Mouse (Mus musculus): Measurements from ENCODE around the gene Man1b1.

Gene Man1b1

DNA sequence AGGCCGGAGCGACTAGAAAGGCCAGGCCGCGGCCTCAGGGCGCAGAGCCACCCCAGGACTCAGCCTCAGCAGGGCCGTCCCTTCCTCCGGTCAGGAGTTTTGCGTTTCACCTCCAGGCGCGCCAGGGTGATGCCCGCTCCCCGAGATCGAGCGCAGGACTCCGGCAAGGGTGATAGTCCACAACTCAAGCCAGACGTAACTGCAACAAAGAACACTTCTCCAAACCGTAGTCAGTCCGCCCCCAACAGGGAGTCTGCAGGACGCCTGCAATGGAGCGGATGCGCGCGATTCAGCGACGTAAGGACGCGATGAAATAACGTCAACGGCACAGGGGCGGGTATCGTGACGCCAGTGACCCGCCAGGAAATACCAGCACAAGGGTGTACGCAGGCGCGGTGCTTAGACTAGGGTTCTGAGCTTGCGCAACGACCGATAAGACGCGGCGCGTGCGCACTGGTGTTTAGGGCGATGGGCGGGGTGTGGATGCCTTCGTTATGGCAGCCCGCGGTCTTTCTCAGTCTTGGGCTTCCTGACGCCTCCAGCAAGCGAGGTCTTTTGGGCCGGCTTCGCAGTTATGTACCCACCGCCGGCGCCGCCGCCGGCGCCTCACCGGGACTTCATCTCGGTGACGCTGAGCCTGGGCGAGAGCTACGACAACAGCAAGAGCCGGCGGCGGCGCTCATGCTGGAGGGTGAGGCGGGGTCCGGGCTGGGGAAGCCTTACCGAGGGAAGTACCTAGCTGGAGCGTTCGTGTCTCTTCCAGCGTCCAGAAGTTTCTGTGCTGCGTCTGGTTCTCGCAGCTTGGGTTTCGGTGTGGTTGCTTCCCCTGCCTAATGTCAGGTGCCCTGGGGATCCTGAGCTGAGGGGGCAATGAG lies at the start of gene Man1b1:
Man1b1 (plus strand) TSS at position 53 of the 875 bp plus-strand sequence.
- peak; percentile 99 for DNase-seq

DNA sequence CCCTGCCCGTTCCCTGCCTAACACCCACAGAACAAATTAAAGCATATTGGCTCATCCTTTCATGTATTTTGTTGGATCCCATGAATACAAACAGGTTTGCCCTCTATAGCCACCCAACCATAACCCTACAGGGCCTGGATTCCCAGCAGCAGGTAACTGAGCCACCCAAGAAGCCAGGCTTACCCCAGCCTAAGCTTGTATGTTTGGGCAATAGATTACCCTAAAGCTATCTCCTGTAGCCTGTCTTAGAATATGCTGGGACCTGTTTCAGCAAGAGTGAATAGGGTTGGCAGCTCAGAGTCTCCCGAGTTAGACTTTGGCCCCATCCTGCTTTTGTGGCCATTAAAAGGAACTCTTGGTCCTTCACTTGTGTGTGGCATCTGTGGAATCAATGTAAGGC lies 46.6 kb upstream of the Man1b1 start:
- no peak for DNase-seq

DNA sequence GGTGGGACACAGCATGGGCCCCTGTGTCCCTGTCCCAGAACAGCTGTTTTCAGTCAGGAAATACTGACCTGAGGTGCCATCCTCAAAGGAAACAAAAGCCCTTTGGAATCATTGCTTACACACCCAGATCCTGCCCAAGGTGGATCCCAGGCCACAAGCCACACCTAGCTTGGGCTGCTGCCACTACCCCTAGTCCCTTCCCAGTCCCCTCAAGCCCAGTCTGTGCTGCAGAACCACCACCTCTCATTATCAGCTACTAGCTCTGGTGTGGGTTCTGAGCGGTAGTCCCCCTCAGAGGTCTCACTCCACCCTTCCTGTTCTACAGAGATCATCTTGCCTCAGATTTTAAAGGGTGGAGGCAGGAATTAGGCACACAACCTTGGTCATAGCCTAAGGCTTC lies 45.8 kb upstream of the Man1b1 start:
- DNase-seq, result peak; percentile 11

DNA sequence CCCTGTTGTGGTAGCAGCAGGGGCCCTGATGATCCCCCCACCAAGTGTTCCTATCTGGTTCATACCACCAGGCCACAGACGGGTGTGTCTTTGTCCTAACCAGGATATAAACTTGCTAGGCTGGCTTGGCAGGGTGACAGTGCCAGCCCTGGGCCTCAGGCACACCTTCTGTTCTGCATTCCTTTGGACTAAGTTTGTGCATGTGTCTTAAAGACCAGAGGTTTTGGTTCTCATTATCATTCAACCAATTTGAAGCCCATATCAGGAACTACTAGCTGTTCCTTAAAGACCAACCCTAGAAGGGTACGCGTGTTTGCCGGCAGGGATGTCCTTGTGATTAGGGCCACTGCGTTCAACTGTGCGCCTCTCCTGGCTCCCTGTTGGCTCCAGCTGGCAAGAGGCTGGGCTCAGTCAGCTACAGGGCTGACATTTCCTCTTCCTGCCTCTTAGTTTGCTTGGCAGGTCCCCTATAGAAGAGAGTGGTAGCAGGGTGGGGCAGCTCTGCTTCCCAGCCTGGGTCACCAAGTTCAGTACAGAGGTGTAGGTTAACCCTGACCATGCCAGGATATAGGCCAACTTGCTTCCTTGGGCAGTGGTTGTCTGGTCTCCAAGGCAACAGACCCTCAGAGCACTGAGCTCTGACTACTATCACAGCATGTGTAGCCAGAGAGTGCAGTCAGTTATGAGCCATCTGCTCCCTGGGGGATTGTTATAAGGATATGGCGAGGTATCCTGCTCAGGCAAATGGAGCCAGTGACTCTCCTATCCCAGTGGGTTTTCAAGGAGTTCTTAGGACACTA lies 45.1 kb upstream of the Man1b1 start:
- DNase-seq, result peak; percentile 15

DNA sequence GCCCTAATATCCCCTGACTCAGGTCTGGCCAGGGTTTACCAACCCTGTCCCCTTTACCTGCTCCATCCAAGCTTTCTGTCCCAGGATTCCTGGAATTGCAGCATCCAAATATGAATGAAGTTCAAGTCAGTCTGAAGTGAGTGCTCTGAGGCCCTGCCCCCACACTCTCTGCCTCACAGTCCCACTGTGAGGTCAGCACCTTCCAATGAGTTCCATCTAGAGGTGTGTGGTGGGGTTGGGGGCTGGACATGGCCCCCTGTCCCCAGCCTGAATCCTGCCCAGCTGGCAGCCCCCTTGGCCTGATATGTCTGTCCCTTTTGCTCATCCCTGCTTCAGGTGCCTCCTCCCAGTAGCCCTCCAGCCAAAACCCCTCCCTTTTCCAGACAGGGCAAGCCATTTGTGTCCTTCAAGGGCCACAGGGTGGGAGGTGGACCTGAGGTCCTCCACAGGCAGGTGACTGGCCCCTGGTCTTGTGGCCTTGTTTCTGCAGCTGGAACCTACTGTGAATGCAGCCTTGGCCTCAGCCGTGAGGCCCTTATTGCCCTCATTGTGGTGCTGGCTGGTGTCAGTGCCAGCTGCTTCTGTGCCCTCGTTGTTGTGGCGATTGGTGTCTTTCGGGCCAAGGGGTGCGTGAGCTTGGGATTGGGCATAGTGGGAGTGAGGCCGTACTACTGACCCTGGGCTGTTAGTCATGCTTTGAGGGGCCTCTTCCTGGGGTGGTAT lies 44.0 kb upstream of the Man1b1 start, which contains the start of gene Tmem210:
Tmem210 (plus strand) TSS at position 219 of the 723 bp plus-strand sequence.
- peak; percentile 19 for DNase-seq

DNA sequence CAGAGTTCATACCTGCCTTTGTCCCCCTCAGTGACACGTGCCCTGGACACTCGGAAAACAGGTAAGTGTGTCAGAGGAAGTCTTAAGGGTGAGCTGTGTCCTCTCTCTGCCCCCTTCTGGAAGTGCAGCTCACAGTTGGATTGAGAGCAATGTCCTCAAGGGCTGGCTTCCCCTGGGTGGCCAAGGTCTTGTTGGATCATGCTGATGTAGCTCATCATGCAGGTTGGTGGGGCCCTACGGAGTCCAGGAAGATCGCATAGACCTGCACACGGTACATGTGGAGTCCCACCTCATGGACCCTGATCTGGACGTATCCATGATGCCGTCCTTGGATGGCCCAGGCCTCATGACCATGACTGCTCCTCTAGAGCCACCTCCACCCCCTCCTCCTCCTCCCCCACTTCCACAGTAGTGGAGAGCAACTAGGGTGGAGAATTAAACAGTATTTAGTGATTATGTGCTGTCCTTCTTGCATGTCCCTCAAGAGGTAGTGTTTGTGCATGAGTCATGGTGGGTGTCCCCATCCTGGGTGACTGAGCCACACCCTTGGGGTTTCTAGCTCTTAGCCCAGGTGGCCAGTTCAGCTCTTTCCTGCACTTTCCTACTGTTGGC lies 43.3 kb upstream of the Man1b1 start:
- DNase-seq, result no peak

DNA sequence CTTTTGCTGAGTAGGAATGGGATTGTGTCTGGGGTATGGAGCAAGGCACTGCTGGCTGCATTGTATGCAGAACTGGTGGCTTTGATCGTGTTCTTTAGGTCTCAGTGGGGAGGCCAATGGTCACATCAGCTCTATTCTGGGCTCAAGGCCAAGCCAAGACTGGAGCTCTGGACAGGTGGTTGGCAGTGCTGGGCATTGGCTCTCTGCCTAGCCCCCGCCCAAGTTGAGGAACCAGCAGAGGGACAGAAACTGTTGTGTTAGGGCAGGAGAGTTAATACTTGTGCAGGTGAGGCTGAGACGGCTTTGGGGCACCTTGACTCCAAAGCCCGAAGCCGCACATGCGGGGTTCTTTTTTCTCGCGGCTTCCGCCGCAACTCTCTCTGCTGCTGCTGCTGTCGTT lies 42.5 kb upstream of the Man1b1 start, which contains the start of gene Lrrc26:
Lrrc26 (plus strand) TSS at position 265 of the 400 bp plus-strand sequence.
- peak; percentile 14 for DNase-seq

DNA sequence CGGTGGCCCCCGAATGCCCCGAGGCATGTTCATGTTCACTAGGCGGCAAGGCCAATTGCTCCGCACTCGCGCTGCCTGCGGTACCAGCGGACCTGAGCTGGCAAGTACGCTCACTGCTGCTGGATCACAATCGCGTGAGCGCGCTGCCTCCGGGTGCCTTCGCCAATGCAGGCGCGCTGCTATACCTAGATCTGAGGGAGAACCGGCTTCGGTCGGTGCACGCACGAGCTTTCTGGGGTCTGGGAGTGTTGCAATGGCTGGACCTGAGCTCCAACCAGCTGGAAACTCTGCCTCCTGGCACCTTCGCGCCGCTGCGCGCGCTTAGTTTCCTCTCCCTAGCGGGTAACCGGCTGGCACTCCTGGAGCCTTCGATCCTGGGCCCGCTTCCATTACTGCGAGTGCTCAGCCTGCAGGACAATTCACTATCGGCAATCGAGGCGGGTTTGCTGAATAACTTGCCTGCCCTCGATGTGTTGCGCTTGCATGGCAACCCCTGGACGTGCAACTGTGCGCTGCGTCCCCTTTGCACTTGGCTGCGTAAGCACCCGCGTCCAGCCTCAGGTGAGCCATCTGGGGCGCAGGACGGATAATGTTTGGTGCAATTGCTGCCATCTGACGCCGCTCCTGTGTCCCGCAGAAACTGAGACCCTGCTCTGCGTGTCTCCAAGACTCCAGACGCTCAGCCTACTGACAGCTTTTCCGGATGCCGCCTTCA lies 41.9 kb upstream of the Man1b1 start:
- DNase-seq, result peak; percentile 79

DNA sequence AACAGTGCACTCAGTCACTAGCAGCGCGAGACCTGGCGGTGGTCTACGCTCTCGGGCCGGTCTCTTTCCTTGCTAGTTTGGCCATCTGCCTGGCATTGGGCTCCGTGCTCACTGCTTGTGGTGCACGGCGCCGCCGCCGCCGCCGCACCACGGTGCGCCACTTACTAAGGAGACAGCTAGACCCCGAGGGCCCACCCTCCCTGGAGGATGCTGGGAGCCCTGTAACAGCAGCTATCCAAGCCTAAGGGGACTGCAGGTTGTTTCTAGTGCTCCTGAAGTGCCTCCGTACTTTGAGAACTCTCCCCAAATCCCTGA lies 41.4 kb upstream of the Man1b1 start:
- peak; percentile 59 for DNase-seq

DNA sequence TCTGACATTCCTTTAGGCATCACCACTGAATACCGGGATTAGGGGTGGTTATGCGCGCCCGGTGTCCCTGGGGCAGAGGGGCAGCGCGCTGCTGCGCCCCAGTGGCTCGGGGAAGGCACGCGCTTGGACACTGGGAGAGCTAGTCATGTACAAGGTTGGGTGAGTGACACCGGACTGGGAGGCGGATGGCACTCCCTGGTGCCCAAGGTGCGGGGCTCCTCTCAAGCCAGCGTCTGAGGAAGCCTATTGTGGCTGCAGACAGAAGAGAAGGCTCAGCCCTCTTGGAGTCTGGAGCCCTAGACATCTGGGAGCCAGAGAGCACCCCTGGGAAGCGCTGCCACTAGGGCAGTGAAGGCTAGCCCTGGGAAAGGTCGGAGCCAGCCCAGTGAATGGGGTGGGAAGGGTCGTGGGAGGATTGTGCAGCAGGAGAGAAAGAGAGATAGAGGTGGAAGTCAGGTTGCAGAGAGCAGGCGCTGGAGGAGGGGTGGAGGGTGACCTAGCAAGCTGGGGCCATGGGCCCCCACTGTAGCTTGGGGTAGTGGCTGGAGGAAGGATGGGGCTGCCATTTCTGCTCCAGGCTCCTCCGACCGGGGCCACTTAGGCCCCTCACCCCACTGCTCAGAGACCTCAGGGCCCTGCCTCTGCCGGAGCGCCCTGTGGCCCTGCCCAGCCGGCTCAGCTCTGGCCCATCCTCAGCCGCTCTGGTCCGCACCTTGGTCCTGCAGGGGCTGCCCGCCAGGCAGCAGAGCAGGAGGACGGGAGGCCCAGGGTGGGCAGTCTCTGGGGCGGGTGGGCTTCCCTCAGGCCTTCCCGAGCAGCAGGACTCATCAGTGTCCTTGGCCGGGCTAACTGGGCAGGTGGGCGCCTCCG lies 40.7 kb upstream of the Man1b1 start:
- no peak for DNase-seq

DNA sequence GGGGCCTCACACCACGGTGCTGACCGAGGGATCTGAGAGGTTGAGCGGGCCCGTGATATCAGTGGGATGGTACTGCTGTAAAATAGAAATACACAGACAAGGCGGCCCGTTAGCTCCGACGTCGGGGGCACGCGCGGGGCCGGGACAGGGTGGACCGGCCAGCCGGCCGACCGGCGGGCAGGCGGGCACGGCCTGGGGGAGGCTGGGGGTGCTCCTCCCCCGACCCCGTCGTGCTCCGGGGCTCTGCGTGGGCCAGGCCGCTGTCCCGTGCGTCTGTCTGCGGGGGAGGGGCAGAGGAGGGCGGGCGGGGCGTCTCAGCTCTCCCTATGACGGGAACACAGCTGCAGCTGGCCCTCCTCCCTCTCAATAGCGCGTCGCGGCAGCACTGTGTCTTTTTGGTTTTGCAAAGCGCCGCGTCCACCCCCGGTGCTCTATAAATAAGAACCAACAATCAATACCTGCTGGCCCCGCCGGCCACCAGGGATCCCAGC lies 40.0 kb upstream of the Man1b1 start:
- peak; percentile 57 for DNase-seq

DNA sequence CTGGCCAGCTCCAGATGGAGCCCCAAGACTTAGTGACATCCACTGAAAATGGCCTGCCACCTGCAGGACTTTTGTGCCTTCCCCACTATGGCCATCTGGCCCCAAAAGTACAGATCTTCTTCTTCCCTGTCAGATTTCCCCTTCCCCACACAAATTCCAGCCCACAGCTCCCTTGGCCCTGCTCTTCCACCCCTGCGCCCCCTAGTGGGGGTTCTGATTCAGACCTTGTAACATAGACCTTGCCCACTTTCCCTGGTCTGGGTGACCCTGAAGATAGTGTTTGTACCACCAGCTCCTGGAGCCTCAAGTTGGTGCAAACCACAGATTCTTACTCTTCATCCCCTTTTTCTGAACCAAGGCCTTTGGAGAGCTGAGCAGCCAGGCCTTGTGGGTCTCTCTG lies 39.3 kb upstream of the Man1b1 start:
- DNase-seq, result peak; percentile 64

DNA sequence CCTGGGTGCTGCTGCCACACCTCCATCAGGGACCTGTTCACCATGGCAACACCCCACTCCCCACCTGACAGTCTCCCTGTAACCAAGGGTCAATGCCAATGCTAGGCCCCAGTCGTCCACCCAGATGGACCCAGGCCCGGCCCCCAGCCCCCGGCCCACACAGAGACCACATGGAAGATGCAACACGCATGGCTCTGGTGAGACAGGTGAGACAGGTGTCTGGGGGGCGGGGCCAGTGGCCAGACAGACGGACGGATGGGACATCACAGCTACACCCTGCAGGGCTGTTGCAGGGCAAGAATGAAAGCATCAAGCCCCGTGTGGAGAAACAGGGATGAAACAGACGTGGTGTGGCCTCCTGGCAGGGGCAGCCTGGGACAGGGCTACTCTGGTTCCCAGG lies 38.4 kb upstream of the Man1b1 start:
- no peak for DNase-seq

DNA sequence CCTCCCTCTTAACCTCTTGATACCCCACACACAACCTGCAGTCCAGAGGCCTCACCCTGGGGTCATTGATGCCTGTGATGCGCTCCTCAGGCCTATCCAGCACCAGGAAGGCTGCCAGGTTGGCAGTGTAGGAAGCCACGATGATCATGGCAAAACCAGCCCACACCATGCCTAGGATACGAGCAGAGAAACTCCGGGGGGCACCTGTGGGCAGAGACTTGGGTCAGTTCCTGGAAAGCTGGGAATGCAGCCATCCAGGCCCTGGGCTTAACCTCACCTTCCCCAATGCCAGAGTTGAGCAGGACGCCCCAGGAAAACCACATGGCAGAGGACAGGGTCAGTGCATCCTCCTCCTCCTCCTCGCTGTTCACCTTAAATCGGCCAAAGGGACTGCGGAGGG lies 35.0 kb upstream of the Man1b1 start:
- no peak for DNase-seq

DNA sequence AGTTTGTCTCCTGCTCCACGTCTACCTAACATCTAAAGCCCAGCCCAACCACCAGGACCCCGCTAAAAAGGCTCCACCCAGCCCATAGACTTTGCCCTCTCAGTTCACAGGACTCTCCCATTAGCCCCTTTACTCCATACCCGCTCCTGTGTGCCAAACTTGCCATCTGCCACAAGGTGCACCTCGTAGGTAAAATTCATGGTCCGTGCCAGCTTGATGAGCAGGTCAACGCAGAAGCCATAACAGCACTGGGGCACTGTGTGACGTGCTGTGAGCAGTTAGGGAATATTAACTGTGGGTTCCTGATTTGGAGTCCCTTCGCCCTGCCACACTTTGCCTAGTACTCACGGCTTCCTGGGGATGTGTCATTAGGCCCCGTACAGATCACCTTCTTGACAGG lies 34.1 kb upstream of the Man1b1 start:
- DNase-seq, result no peak

DNA sequence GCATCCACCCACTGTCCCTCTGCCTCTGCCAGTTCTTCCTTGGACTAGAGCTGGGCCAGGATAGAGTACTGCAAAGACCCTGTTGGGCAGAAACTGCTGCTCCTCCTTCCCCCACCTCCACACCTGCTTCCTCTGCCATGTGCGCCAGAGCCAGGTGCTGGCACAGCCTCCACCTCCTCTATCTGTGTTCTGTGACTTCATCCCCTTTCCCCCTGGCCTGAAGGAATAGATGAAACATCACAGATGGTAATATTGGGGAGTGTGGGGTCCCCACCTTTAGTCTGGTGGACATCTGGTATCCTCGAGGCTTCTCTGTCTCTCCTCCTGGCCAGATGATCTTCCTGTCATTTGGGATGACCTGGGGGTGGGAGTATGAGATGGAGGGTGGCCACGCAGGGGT lies 28.7 kb upstream of the Man1b1 start:
- DNase-seq, result peak; percentile 4

DNA sequence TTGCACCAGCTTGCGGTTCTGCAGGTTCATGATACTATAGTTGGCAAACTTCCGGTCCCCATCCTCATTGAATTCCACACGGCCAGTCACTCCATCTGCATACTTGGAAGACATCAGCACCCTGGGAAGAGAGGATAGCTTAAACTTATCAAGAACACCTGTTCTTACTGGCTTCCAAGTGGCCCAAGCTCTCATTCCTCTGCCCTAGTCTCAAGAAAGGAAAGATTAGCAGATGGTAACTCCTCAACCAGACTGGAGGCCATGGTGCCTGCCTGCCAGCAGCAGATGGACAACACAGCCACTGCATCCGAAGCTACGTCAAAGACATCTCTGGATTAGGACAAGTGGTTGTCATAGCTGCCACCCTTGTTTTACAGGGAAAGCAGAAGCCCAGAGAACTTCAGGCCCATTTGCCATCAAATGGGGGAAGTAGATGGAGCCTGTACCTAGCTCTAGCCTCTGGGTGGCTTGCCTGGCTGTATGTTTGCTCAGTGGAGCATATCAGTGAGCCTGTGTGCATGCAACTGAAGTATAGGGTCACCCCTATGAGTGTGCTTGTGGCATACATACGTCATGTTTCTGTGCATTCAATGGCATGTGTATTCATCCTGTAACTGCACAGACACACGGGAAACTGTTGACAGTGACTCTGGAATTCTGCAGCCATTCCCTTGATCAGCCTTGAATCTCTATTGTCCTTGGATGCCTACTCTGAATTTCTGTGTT lies 28.0 kb upstream of the Man1b1 start:
- DNase-seq, result peak; percentile 9

DNA sequence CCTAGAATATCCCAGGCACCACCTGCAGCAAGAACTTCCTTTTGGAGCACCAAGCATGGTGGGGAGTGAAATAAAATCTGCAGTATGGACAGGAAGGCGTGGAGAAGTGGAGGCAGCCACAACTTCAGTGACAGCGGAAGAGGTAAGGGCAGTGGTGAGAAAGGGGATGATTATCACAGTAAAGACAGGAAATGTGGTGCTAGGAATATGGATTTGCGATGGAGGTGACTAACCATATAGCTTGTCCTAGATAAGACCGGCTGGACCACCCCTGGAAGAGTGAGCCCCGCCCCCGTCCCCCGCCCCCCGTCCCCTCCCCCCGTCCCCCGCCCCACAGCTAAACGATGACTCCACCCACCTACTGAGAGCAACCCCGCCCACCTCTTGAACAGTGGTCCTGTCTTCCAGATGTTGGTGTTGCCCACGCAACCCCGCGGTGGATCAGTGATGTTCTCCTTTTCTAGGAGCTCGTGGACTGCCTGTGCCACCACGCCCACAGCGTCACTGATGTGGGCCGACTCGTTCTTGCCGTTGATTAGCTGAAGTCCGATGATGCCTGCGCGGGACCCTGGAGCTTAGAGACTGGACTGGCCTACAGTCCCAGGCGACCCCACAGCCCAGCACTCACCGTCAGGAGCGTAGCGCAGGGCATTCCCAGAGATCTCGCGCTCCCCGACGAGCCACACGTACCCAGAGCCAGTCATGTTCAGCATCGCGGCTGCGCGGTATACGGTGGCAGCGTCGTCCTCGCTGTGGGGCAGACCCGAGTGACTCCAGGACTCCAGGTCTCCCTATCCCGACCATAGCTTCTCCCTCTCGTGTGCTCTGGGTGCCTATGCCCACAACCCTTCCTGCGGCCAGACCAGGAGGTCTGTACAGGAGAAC lies 27.2 kb upstream of the Man1b1 start:
- DNase-seq, result peak; percentile 43
